Mouse (Mus musculus) right cerebral cortex, postnatal 25 days (tissue): Measurements from ENCODE around the gene Shmt1.
A peak's percentile ranks its signal among the peaks of the same experiment; 100 is the strongest.

Experiments
- DNase-seq: peaks from one replicate; pipeline ENCODE4 v3.0.0; 2022

Shmt1 gene

GRCm38 (mm10) chr11:60790472-60790871, 21.0 kb downstream of the Shmt1 start:
- no peak for DNase-seq

GRCm38 (mm10) chr11:60787595-60787994, 23.9 kb downstream of the Shmt1 start:
- DNase-seq: no peak

- no peak for DNase-seq
Measured at GRCm38 (mm10) chr11:60784179-60784922, 27.2 kb downstream of the Shmt1 start.

- no peak for DNase-seq
Measured at GRCm38 (mm10) chr11:60779673-60780189, 31.8 kb downstream of the Shmt1 start.

- DNase-seq: no peak
Measured at GRCm38 (mm10) chr11:60777801-60778370, 33.6 kb downstream of the Shmt1 start.

GRCm38 (mm10) chr11:60776829-60777740, 34.4 kb downstream of the Shmt1 start, which contains the start of the genes Top3a and Smcr8:
Top3a (minus strand) TSS chr11:60777365.
Smcr8 (plus strand) TSS chr11:60777524.
- peak; percentile 85 for DNase-seq

GRCm38 (mm10) chr11:60776107-60776828, 35.2 kb downstream of the Shmt1 start:
- no peak for DNase-seq

GRCm38 (mm10) chr11:60775578-60775977, 35.9 kb downstream of the Shmt1 start:
- DNase-seq: no peak

- DNase-seq: no peak
Measured at GRCm38 (mm10) chr11:60774841-60775240, 36.7 kb downstream of the Shmt1 start.

- DNase-seq: no peak
Measured at GRCm38 (mm10) chr11:60774158-60774689, 37.3 kb downstream of the Shmt1 start.

GRCm38 (mm10) chr11:60772161-60772560, 39.4 kb downstream of the Shmt1 start:
- DNase-seq: no peak

- DNase-seq: no peak
Measured at GRCm38 (mm10) chr11:60770776-60771175, 40.7 kb downstream of the Shmt1 start.

- DNase-seq: no peak
Measured at GRCm38 (mm10) chr11:60769322-60769721, 42.2 kb downstream of the Shmt1 start.

GRCm38 (mm10) chr11:60766969-60767368, 44.5 kb downstream of the Shmt1 start:
- no peak for DNase-seq

- no peak for DNase-seq
Measured at GRCm38 (mm10) chr11:60761681-60762080, 49.8 kb downstream of the Shmt1 start.

GRCm38 (mm10) chr11:60755570-60755969, 55.9 kb downstream of the Shmt1 start:
- peak; percentile 13 for DNase-seq

GRCm38 (mm10) chr11:60740321-60740720, 71.2 kb downstream of the Shmt1 start:
- DNase-seq: no peak
